10 mouse cellular contexts compared by ENCODE assay signal in genomic region chr6:24721317-24722099, GRCm38 (mm10). TPM values are rescaled to one million over a fixed set of nuclear protein-coding genes. Genes with fewer than 3 reads are reported as not detected.
A peak's percentile ranks its signal among the peaks of the same experiment; 100 is the strongest.
DNase-seq lines count a peak whose midpoint lies in the region; ATAC-seq and TF ChIP-seq lines count a peak whose summit lies in the region.
"Had no signal": no experiment of that assay in that cellular context is flagged by ENCODE, and none has a peak within 500 bp of the region (broad histone marks: within the 10 kb centered on the region; RNA-seq: fewer than 3 reads in every experiment).

No protein-coding gene starts in this region.

- TF ChIP-seq CTCF in stomach, postnatal 0 days (IDR thresholded peaks at IDR 0.05; ENCODE audit: low read depth), result peak; percentile 79

- H3K36me3 ChIP-seq in stomach, postnatal 0 days (ENCODE audit: control insufficient read depth, insufficient read depth, low read length), result no peaks in the 10 kb centered on the region
- H3K36me3 ChIP-seq: limb, embryonic 12.5 days had no signal

- DNase-seq in adrenal gland, adult (ENCODE audit: inconsistent age in 2 of 2, low spot score in 1 of 2), result peak; percentile 16 to 60
- DNase-seq in adrenal gland, adult 8-10 months, result no peak
- peak; percentile 37 to 43 for DNase-seq in right cerebral cortex, adult 2 months (ENCODE audit: low spot score in 2 of 2)
- DNase-seq in right cerebral cortex, postnatal 36 days (ENCODE audit: low spot score in 2 of 2), result no peak
- peak; percentile 63 for DNase-seq in embryo, embryonic 10 days (ENCODE audit: low spot score)
- peak; percentile 43 for DNase-seq in heart, postnatal 4 days
- DNase-seq in left cerebral cortex, postnatal 25 days (ENCODE audit: low spot score in 2 of 2), result peak; percentile 21 to 49
- peak; percentile 46 for DNase-seq in stomach, postnatal 0 days (ENCODE audit: low spot score)

- no peak overlapping the region for H3K4me3 ChIP-seq in stomach, postnatal 0 days (ENCODE audit: low read depth, low read length)
- H3K4me3 ChIP-seq: limb, embryonic 12.5 days had no signal

- H3K27ac ChIP-seq in stomach, postnatal 0 days (replicated peaks), result no peak overlapping the region
- H3K27ac ChIP-seq: limb, embryonic 12.5 days had no signal

- 20% methylated on average over 13 of the region's 13 CpGs for WGBS in stomach, postnatal 0 days

- H3K9ac ChIP-seq in stomach, postnatal 0 days (ENCODE audit: low read length), result no peak overlapping the region
- H3K9ac ChIP-seq: limb, embryonic 12.5 days had no signal

- H3K27me3 ChIP-seq in stomach, postnatal 0 days (ENCODE audit: control insufficient read depth, insufficient read depth, low read length), result no peaks in the 10 kb centered on the region
- H3K27me3 ChIP-seq: limb, embryonic 12.5 days had no signal

- ATAC-seq in stomach, postnatal 0 days (ENCODE audit: low FRiP score, low TSS enrichment), result no peak

- H3K9me3 ChIP-seq in stomach, postnatal 0 days (ENCODE audit: control insufficient read depth, low read length), result no peaks in the 10 kb centered on the region
- H3K9me3 ChIP-seq: limb, embryonic 12.5 days had no signal

- peak overlapping the region; percentile 9; the same call in 1 of the 2 replicates for H3K4me2 ChIP-seq in stomach, postnatal 0 days (replicated peaks; ENCODE audit: low read depth)
- H3K4me2 ChIP-seq: limb, embryonic 12.5 days had no signal

- intact Hi-C loops in left cerebral cortex, postnatal 25 days (cut with DNase I), result loop anchor here (2.0 to 5.0 kb wide), 4 partner anchors 189 to 1046 kb away; no protein-coding TSS in a partner anchor

- H3K4me1 ChIP-seq in stomach, postnatal 0 days (replicated peaks; ENCODE audit: control insufficient read depth, insufficient read depth), result no peaks in the 10 kb centered on the region
- H3K4me1 ChIP-seq: limb, embryonic 12.5 days had no signal

- no peak for TF ChIP-seq EP300 in stomach, postnatal 0 days (optimal IDR thresholded peaks at IDR 0.05)

RNA-seq across cellular contexts. Expression of gene Hyal6, which starts 11.5 kb away (rescaled TPM):
- total RNA-seq in adrenal gland, adult 8-10 months (2022), result not detected
- total RNA-seq in heart, postnatal 4 days (2021), result not detected
- not detected for total RNA-seq in left cerebral cortex, postnatal 25 days (2021)
- polyA plus RNA-seq in stomach, postnatal 0 days (2015; fragmentation: Nextera tagmentation; extraction: Ambion mirVana), result not detected in 2 replicates
- polyA plus RNA-seq: limb, embryonic 12.5 days had no signal

RNA-seq across cellular contexts. Expression of gene Hyal4, which starts 26.6 kb away (rescaled TPM):
- not detected for total RNA-seq in adrenal gland, adult 8-10 months (2022)
- not detected for total RNA-seq in heart, postnatal 4 days (2021)
- total RNA-seq in left cerebral cortex, postnatal 25 days (2021), result not detected
- polyA plus RNA-seq in stomach, postnatal 0 days (2015; fragmentation: Nextera tagmentation; extraction: Ambion mirVana), result 0.99 and 1.0 TPM in 2 replicates
- polyA plus RNA-seq: C2C12; limb, embryonic 12.5 days had no signal

RNA-seq across cellular contexts. Expression of gene Wasl, which starts 56.7 kb away (rescaled TPM):
- total RNA-seq in adrenal gland, adult 8-10 months (2022), result 10 to 100 TPM; 58.4 to 74.0 (median 63.4) TPM
- total RNA-seq in heart, postnatal 4 days (2021), result 10 to 100 TPM; 33.8 to 34.7 TPM
- 100 to 1,000 TPM; 108 to 126 TPM for total RNA-seq in left cerebral cortex, postnatal 25 days (2021)
- 73.5 and 80.9 TPM in 2 replicates for polyA plus RNA-seq in stomach, postnatal 0 days (2015; fragmentation: Nextera tagmentation; extraction: Ambion mirVana)

Comparison
In these comparisons a context has a peak if more than half of its experiments do, and no peak if none do; other contexts are left out.
1. DNase-seq: peak in adrenal gland, adult (2 of 2), right cerebral cortex, adult 2 months (2 of 2), embryo, embryonic 10 days (single experiment), heart, postnatal 4 days (single experiment), left cerebral cortex, postnatal 25 days (2 of 2) and stomach, postnatal 0 days (single experiment); none in adrenal gland, adult 8-10 months (single experiment) and right cerebral cortex, postnatal 36 days (0 of 2).